Comparison of ENCODE assay signal across 16 mouse cellular contexts in the genomic region with DNA sequence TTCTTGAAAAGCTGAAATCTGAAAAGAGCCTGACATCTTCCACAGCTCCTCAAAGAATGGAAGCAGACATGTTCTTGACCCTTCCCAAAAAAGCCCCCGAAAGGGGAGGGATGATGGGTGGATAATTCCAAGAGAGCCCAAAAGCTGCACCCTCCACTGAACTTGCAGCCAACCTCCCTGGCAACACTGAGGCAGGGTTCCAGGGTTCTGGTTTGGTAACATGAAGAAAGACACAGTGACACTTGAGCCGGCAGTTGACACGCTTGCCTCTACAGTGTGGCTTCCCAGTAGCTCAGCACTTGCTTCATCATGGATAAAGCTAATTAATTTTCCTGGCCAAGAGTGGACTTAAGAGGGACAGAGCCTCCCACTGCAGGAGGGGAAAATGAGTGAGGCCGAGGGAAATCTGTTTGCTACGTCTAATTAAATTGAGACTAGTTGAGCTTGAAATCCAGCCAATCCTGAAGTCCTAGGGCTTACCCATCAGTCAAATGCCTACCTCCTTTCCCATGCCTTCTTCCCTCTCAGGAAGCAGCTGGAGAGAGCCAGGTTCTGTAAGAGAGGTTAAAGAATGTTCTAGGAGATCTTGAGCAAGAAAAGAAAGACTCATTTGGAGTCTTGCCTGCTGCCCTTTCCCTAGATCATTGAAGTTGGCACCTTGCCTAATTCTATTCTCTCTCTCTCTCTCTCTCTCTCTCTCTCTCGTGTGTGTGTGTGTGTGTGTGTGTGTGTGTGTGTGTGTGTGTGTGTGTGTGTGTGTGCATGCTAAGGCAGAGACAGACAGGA. TPM values are rescaled to one million over a fixed set of nuclear protein-coding genes. Genes with fewer than 3 reads are reported as not detected.
DNase-seq lines count a peak whose midpoint lies in the region; ATAC-seq and TF ChIP-seq lines count a peak whose summit lies in the region.
"Had no signal": no experiment of that assay in that cellular context is flagged by ENCODE, and none has a peak within 500 bp of the region (broad histone marks: within the 10 kb centered on the region; RNA-seq: fewer than 3 reads in every experiment).

No protein-coding gene starts in this region.

- intact Hi-C loops in gastrocnemius, postnatal 14 days (cut with DNase I; ENCODE audit: low total_unique reads), result no loop called here

- H3K9ac ChIP-seq in lung, embryonic 14.5 days, result no peak overlapping the region
- H3K9ac ChIP-seq: lung, embryonic 15.5 days had no signal

- H3K4me2 ChIP-seq in lung, embryonic 14.5 days, result no peak overlapping the region
- H3K4me2 ChIP-seq: lung, embryonic 15.5 days had no signal

- no peaks in the 10 kb centered on the region for H3K27me3 ChIP-seq in lung, embryonic 14.5 days (ENCODE audit: insufficient read depth, low read length)
- H3K27me3 ChIP-seq: lung, embryonic 15.5 days had no signal

- H3K36me3 ChIP-seq in lung, embryonic 14.5 days (ENCODE audit: insufficient read depth), result no peaks in the 10 kb centered on the region
- H3K36me3 ChIP-seq: lung, embryonic 15.5 days had no signal

- no peaks in the 10 kb centered on the region for H3K9me3 ChIP-seq in lung, embryonic 14.5 days (ENCODE audit: low read depth, low read length)
- H3K9me3 ChIP-seq: lung, embryonic 15.5 days had no signal

- TF ChIP-seq CTCF in lung, embryonic 14.5 days (IDR thresholded peaks at IDR 0.05; ENCODE audit: low read depth), result no peak
- no peak for TF ChIP-seq CTCF in brain, embryonic 14.5 days (IDR thresholded peaks at IDR 0.05; ENCODE audit: borderline replicate concordance, extremely low read depth, insufficient read depth, insufficient read length)
- no peak for TF ChIP-seq CTCF in olfactory bulb, adult 2 months (IDR thresholded peaks at IDR 0.05; ENCODE audit: insufficient read depth, low read depth, low read length)

- WGBS in lung, embryonic 14.5 days, result 44% methylated on average over 6 of the region's 6 CpGs
- 30% methylated on average over 6 of the region's 6 CpGs for WGBS in olfactory bulb, adult 2 months

- H3K27ac ChIP-seq in lung, embryonic 14.5 days (ENCODE audit: low read depth), result no peak overlapping the region
- peak overlapping the region; percentile 72 for H3K27ac ChIP-seq in olfactory bulb, adult 2 months (ENCODE audit: insufficient read depth, low read depth, low read length)
- H3K27ac ChIP-seq: lung, embryonic 15.5 days; stomach, postnatal 0 days had no signal

- no peak for ATAC-seq in lung, embryonic 14.5 days (ENCODE audit: insufficient read depth)

- TF ChIP-seq POLR2A in brain, embryonic 14.5 days (IDR thresholded peaks at IDR 0.05; ENCODE audit: borderline replicate concordance, extremely low read depth, insufficient read depth, insufficient read length, poor library complexity, severe bottlenecking), result no peak
- no peak for TF ChIP-seq POLR2A in olfactory bulb, adult 2 months (IDR thresholded peaks at IDR 0.05; ENCODE audit: insufficient read depth, low read depth, low read length)

- H3K4me1 ChIP-seq in lung, embryonic 14.5 days (ENCODE audit: insufficient read depth), result 0 out of 2 replicates have a peak, but pooled peaks cover 5% of the 10 kb centered on the region
- H3K4me1 ChIP-seq in olfactory bulb, adult 2 months (ENCODE audit: control insufficient read depth, insufficient read depth, low read length), result peaks cover 31% of the 10 kb centered on the region
- H3K4me1 ChIP-seq: lung, embryonic 15.5 days had no signal

- H3K4me3 ChIP-seq in lung, embryonic 14.5 days (ENCODE audit: low read depth, low read length), result no peak overlapping the region
- H3K4me3 ChIP-seq in olfactory bulb, adult 2 months (ENCODE audit: insufficient read depth, low read depth, low read length), result no peak overlapping the region
- H3K4me3 ChIP-seq: lung, embryonic 15.5 days had no signal

- DNase-seq in gastrocnemius, postnatal 14 days, result peak; percentile 29
- no peak for DNase-seq in gastrocnemius, postnatal 10 days
- peak; percentile 34 for DNase-seq in lung, embryonic 14.5 days
- DNase-seq in lung, postnatal 14 days, result no peak
- peak; percentile 75 for DNase-seq in brain, embryonic 14.5 days (ENCODE audit: low read depth)
- no peak for DNase-seq in left cerebral cortex, adult 11 months (ENCODE audit: low spot score)
- DNase-seq: adrenal gland, postnatal 10 days; cerebellum, adult 11-12 months; embryo, embryonic 11 days; heart, adult 18-20 months; kidney, adult 11 months; spleen, adult 18-20 months; thymus, postnatal 4 days had no signal

RNA-seq across cellular contexts. Expression of gene Pex5, which starts 13.1 kb away (rescaled TPM):
- total RNA-seq in gastrocnemius, postnatal 14 days (2021), result 10 to 100 TPM; 23.0 to 24.0 TPM
- 10 to 100 TPM; 25.8 to 28.3 TPM for total RNA-seq in gastrocnemius, postnatal 10 days (2021)
- 31.3 and 33.4 TPM in 2 replicates for polyA plus RNA-seq in lung, embryonic 14.5 days (2014; fragmentation: Nextera tagmentation; extraction: Ambion mirVana)
- 81.1 and 91.3 TPM in 2 replicates for polyA plus RNA-seq in brain, embryonic 14.5 days (2012; rRNA removed)
- polyA plus RNA-seq in olfactory bulb, adult 2 months (2012; ENCODE audit: insufficient read depth, insufficient read length, low replicate concordance, missing spikeins), result not detected in 2 replicates

RNA-seq across cellular contexts. Expression of gene Clstn3, which starts 36.6 kb away (rescaled TPM):
- total RNA-seq in gastrocnemius, postnatal 14 days (2021), result 1 to 10 TPM in 1 of 2 experiments, under 1 TPM in 1; 0.60 to 1.6 TPM
- total RNA-seq in gastrocnemius, postnatal 10 days (2021), result 1 to 10 TPM; 1.5 to 1.8 TPM
- 1.9 and 2.0 TPM in 2 replicates for polyA plus RNA-seq in lung, embryonic 14.5 days (2014; fragmentation: Nextera tagmentation; extraction: Ambion mirVana)
- 79.6 and 109 TPM in 2 replicates for polyA plus RNA-seq in brain, embryonic 14.5 days (2012; rRNA removed)
- not detected in 2 replicates for polyA plus RNA-seq in olfactory bulb, adult 2 months (2012; ENCODE audit: insufficient read depth, insufficient read length, low replicate concordance, missing spikeins)

Comparison
In these comparisons a context has a peak if more than half of its experiments do, and no peak if none do; other contexts are left out.
1. DNase-seq: peak in gastrocnemius, postnatal 14 days (single experiment), lung, embryonic 14.5 days (single experiment) and brain, embryonic 14.5 days (single experiment); none in gastrocnemius, postnatal 10 days (single experiment), lung, postnatal 14 days (single experiment) and left cerebral cortex, adult 11 months (single experiment).
2. RNA of gene Clstn3, which starts 36.6 kb away (polyA plus RNA-seq): not detected in olfactory bulb, adult 2 months and 79.6 to 109 TPM in brain, embryonic 14.5 days; 1.9 to 2.0 TPM in lung, embryonic 14.5 days; every median in the first group is over 10 times any median in the second.